Mouse (Mus musculus) adrenal gland, adult 2 months (tissue): ENCODE measurements around the gene Itih4. TPM values are rescaled to one million over a fixed set of nuclear protein-coding genes. Genes with fewer than 3 reads are reported as not detected.
A peak's percentile ranks its signal among the peaks of the same experiment; 100 is the strongest.

Source experiments
- DNase-seq: peaks from one replicate; pipeline ENCODE4 v3.0.0; 2021
- polyA plus RNA-seq: library from polyadenylated mRNA; depleted of rRNA; stranded (reverse); fragments of >200 nt; gene quantifications from 2 replicates; pipeline ENCODE4 v1.2.3, GENCODE M21; 2012; rRNA removed
- total RNA-seq, 2 experiments: library from RNA; stranded (reverse); gene quantifications; 2 replicates each; pipeline ENCODE4 v1.2.3; 2021

Itih4 gene
- total and polyA plus RNA-seq, 3 experiments = 0.88 to 12.7 (median 6.2) TPM

DNA sequence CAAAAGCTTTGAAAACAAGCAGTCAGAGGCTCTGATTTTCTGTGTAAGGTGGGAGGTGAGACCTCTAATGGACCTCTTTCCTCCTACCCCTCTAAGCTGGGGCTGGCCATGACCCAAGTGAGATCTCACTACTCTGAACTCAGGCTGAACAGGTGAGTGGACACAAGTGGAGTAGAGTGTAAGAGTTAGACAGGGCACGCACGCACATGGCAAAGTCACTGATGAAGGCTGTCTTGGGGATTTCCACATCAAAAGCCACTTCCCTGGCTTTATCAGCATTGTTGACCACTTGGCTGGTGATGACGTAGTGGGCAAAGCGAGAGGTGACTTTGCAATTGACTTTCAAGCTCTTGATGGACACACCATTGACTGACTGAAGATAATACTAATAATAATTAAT lies 56.0 kb downstream of the Itih4 start:
- DNase-seq = no peak

DNA sequence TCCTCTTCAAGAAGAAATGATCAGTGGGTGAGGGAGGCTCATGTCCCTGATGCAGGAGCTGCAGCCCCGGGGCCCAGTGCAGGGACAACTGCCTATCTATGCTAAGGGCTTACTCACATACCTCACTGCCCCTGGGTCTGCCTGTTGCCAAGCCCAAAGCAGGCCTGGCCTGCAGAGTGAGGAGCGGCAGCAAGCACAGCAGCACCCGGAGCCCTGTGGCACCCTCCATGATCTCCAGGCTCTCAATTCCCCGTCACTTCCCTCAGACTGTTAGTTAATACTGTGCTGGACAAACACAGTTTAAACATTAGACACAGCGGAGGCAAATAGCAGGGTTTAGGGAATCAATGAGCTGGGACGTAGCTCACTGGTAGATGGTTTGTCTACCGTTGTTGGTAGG lies 56.8 kb downstream of the Itih4 start, which contains the start of gene Itih1:
TSS of gene Itih1 (minus strand) at position 252 of the 400 bp plus-strand sequence.
- DNase-seq = no peak

GRCm38 (mm10) chr14:30943860-30944674 lies 57.8 kb downstream of the Itih4 start:
- peak; percentile 87 for DNase-seq

DNA sequence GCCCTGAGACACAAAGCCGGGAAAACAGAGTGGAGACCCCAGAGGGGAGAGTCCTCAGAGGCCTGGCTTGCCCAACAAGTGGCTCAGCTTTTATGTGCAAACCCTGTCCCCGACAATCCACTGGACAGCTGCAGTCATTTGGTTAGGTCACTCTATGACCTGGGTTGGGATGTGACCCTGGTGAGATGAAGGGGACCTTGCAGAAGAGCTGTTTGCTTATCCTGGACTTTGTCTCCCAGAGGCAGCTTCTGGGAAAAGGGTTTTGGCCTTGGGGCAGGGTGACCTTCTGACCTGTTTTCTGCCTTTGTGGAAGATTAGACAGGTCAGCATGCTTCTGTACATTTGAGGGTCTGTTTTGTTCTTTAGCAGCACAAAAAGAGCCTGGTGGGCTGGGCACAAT lies 58.5 kb downstream of the Itih4 start:
- peak; percentile 34 for DNase-seq

DNA sequence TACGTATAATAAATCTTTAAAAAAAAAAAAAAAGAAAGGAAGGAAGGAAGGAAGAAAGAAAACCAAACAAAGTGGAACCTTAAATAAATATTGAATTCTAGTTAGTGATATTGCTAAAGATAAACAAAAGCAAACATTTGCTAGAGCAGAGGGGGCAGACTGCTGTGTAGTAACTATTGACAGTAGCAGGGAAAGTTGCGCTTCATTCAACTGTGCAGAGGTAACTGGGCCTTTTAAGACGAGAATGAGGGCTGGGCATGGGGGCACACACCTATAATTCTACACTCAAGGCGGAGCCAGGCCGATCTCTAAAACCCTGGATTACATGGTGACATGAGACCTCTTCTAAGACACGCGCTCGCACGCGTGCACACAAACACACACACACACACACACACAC lies 63.7 kb downstream of the Itih4 start:
- DNase-seq = no peak

GRCm38 (mm10) chr14:30951154-30951825 lies 65.0 kb downstream of the Itih4 start, which contains the start of gene Nek4:
Nek4 (plus strand) TSS chr14:30951377.
- peak; percentile 98 for DNase-seq

Other genes starting within 250 kb of the Itih4 start
- gene Rft1, start 232.1 kb upstream of the Itih4 start, total RNA-seq = 10 to 100 TPM; 24.7 to 25.4 TPM
- 16.3 and 17.1 TPM in 2 replicates for gene Rft1, start 232.1 kb upstream of the Itih4 start, polyA plus RNA-seq
- 10 to 100 TPM; 20.9 to 27.0 TPM for gene Sfmbt1, start 171.6 kb upstream of the Itih4 start, total RNA-seq
- gene Sfmbt1, start 171.6 kb upstream of the Itih4 start, polyA plus RNA-seq = 0.66 and 0.81 TPM in 2 replicates
- gene Tmem110, start 60.9 kb upstream of the Itih4 start, total RNA-seq = 10 to 100 TPM; 16.0 to 24.6 TPM
- 21.6 and 22.1 TPM in 2 replicates for gene Tmem110, start 60.9 kb upstream of the Itih4 start, polyA plus RNA-seq
- gene Mustn1, start 7.3 kb upstream of the Itih4 start, total RNA-seq = 1 to 10 TPM; 1.8 to 5.3 TPM
- gene Mustn1, start 7.3 kb upstream of the Itih4 start, polyA plus RNA-seq = 3.6 and 3.8 TPM in 2 replicates
- gene Itih3, start 37.3 kb downstream of the Itih4 start, total RNA-seq = 1 to 10 TPM in 1 of 2 experiments, under 1 TPM in 1; 0.97 to 2.5 TPM
- gene Itih3, start 37.3 kb downstream of the Itih4 start, polyA plus RNA-seq = 0.18 and 0.19 TPM in 2 replicates
- 1 to 10 TPM in 1 of 2 experiments, not detected in 1; 2.2 TPM for gene Itih1, start 56.8 kb downstream of the Itih4 start, total RNA-seq
- gene Itih1, start 56.8 kb downstream of the Itih4 start, polyA plus RNA-seq = 0.37 TPM in 1 of 2 replicates, not detected in the other
- gene Nek4, start 64.9 kb downstream of the Itih4 start, total RNA-seq = 10 to 100 TPM; 10.2 to 13.3 TPM
- 5.2 and 5.5 TPM in 2 replicates for gene Nek4, start 64.9 kb downstream of the Itih4 start, polyA plus RNA-seq
- 10 to 100 TPM; 40.9 to 50.7 TPM for gene Glt8d1, start 114.9 kb downstream of the Itih4 start, total RNA-seq
- 17.7 and 23.3 TPM in 2 replicates for gene Glt8d1, start 114.9 kb downstream of the Itih4 start, polyA plus RNA-seq
- 100 to 1,000 TPM; 234 to 254 TPM for gene Spcs1, start 115.2 kb downstream of the Itih4 start, total RNA-seq
- 60.5 and 69.4 TPM in 2 replicates for gene Spcs1, start 115.2 kb downstream of the Itih4 start, polyA plus RNA-seq
- gene Pbrm1, start 132.7 kb downstream of the Itih4 start, total RNA-seq = 10 to 100 TPM; 45.7 to 48.9 TPM
- 9.3 and 9.7 TPM in 2 replicates for gene Pbrm1, start 132.7 kb downstream of the Itih4 start, polyA plus RNA-seq
- 100 to 1,000 TPM in 1 of 2 experiments, 10 to 100 TPM in 1; 54.3 to 140 TPM for gene Gnl3, start 132.7 kb downstream of the Itih4 start, total RNA-seq
- gene Gnl3, start 132.7 kb downstream of the Itih4 start, polyA plus RNA-seq = 5.8 and 8.3 TPM in 2 replicates
- 10 to 100 TPM; 71.2 to 84.4 TPM for gene Smim4, start 242.5 kb downstream of the Itih4 start, total RNA-seq
- 133 TPM in 2 replicates for gene Smim4, start 242.5 kb downstream of the Itih4 start, polyA plus RNA-seq
- 10 to 100 TPM; 22.5 to 33.3 TPM for gene Nt5dc2, start 244.6 kb downstream of the Itih4 start, total RNA-seq
- gene Nt5dc2, start 244.6 kb downstream of the Itih4 start, polyA plus RNA-seq = 107 and 124 TPM in 2 replicates